Mouse (Mus musculus) spleen, adult 2 months (tissue): ENCODE measurements around the gene Stub1.

ENCODE experiments used
- CTCF ChIP-seq: fragments of 200-500 bp; IDR thresholded peaks from 2 replicates; pipeline ENCODE4 v1.5.1; 2011; ENCODE audit warnings: mild to moderate bottlenecking, inconsistent platforms; ENCODE audit not compliant: insufficient read depth, insufficient read length, insufficient replicate concordance; ENCODE audit errors: extremely low read depth
- POLR2A ChIP-seq: fragments of 200-500 bp; IDR thresholded peaks from 2 replicates; pipeline ENCODE4 v1.6.1; 2011; ENCODE audit warnings: low read depth, low read length, inconsistent platforms

DNA sequence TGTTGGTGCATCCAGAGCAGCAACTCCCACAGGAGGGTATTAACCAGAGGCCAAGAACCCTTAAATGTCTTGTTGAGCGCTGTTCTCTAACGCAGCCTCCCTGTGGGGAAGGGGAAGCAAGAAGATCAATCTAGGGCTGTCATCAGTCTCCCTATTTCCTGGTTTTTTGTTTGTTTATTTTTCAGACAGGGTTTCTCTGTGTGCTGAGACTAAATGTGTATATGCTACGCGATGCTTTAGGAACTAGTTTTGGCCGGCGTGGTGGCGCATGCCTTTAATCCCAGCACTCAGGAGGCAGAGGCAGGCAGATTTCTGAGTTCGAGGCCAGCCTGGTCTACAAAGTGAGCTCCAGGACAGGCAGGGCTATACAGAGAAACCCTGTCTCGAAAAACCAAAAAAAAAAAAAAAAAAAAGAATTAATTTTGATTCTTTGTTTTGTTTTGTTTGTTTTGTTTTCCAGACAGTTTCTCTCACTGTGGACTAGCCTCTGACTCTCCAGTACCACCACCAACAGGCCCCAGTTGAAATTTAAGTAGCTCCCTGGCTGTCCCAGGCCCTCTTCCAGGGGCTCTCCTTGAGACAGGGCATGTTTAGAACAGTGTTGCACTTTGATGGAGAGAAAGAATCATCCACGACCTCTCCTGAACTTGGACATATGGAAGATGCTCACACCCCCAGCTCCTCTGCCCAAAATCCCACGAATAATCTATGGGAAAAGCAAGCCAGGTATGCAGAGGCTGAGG, 40.4 kb upstream of the Stub1 start:
- TF ChIP-seq CTCF = no peak
- TF ChIP-seq POLR2A = no peak
